Mouse (Mus musculus) adrenal gland (tissue): ENCODE results near the gene Zfp101.

ENCODE experiments used
- intact Hi-C: fragments of 180-260 bp; cut with DNase I; formaldehyde crosslinking; loops from one replicate; pipeline ENCODE4 v1.15.1; 2025
- long read RNA-seq, 2 experiments: library from polyadenylated mRNA; unstranded; transcript quantifications; one replicate each; pipeline ENCODE4 v2.0.0; 2020; ENCODE audit warnings: borderline replicate concordance in 1 of 2; ENCODE audit not compliant: insufficient replicate concordance in 1 of 2

The Zfp101 gene
- long read RNA-seq, experiment 1, full-length matches to known transcripts = 1 of 5 reads
- long read RNA-seq, experiment 1, partial matches to known transcripts = 0 of 5 reads
- long read RNA-seq, experiment 1, other reads (novel, unspliced or antisense) = 4 of 5 reads
- long read RNA-seq, experiment 2, full-length matches to known transcripts = 4 of 6 reads
- long read RNA-seq, experiment 2, partial matches to known transcripts = 0 of 6 reads
- long read RNA-seq, experiment 2, other reads (novel, unspliced or antisense) = 2 of 6 reads

- intact Hi-C loops = no loop called here
These were observed at the start of gene Zfp101 for GRCm38 (mm10) chr17:33394182-33395034. Gene Zfp101 (minus strand): TSS chr17:33394641.

- intact Hi-C loops = loop anchor here (5.0 kb wide), 1 partner anchor 56 kb away; no protein-coding TSS in a partner anchor
These were observed 46.7 kb upstream of the Zfp101 start for GRCm38 (mm10) chr17:33441159-33441558.

- intact Hi-C loops = loop anchor here (2.0 to 5.0 kb wide), 2 partner anchors 57 to 99 kb away; no protein-coding TSS in a partner anchor
These were observed 45.5 kb upstream of the Zfp101 start for GRCm38 (mm10) chr17:33439922-33440321.

- intact Hi-C loops = loop anchor here (2.0 kb wide), 1 partner anchor 100 kb away; no protein-coding TSS in a partner anchor
These were observed 44.7 kb upstream of the Zfp101 start for GRCm38 (mm10) chr17:33439148-33439547.

GRCm38 (mm10) chr17:33432019-33432946, 37.8 kb upstream of the Zfp101 start, which contains the start of gene Actl9:
Gene Actl9 (plus strand): TSS chr17:33432896.
- intact Hi-C loops = no loop called here

GRCm38 (mm10) chr17:33392271-33392670, 2.2 kb downstream of the Zfp101 start:
- intact Hi-C loops = no loop called here

GRCm38 (mm10) chr17:33385705-33386104, 8.7 kb downstream of the Zfp101 start:
- intact Hi-C loops = no loop called here

- intact Hi-C loops = no loop called here
These were observed 21.6 kb downstream of the Zfp101 start for GRCm38 (mm10) chr17:33372795-33373194.

GRCm38 (mm10) chr17:33358411-33359384, 35.7 kb downstream of the Zfp101 start, which contains the start of gene Zfp81:
Gene Zfp81 (minus strand): TSS chr17:33358878.
- intact Hi-C loops = no loop called here

GRCm38 (mm10) chr17:33352981-33353380, 41.5 kb downstream of the Zfp101 start:
- intact Hi-C loops = no loop called here
